19 mouse cellular contexts compared by ENCODE assay signal in genomic region chr14:33820541-33821260, GRCm38 (mm10).
A peak's percentile ranks its signal among the peaks of the same experiment; 100 is the strongest.
DNase-seq lines count a peak whose midpoint lies in the region; ATAC-seq and TF ChIP-seq lines count a peak whose summit lies in the region.
"Had no signal": no experiment of that assay in that cellular context is flagged by ENCODE, and none has a peak within 500 bp of the region (broad histone marks: within the 10 kb centered on the region; RNA-seq: fewer than 3 reads in every experiment).

No protein-coding gene starts in this region.

- ATAC-seq in cerebellum, adult (ENCODE audit: insufficient number of reproducible peaks, low FRiP score, low TSS enrichment), result no peak; the same call in 1 of the 2 replicates
- 0 out of 2 replicates have a peak, but pooled peaks have one; percentile 6 for ATAC-seq in stomach, embryonic 16.5 days (ENCODE audit: insufficient read depth, low FRiP score)
- no peak for ATAC-seq in midbrain, postnatal 0 days (ENCODE audit: low FRiP score)
- ATAC-seq: CD4-positive, CD25-positive, alpha-beta regulatory T cell, adult 4 months; intestine, embryonic 15.5 days had no signal

- WGBS in stomach, embryonic 16.5 days, result 80% methylated on average over 14 of the region's 14 CpGs
- 94% methylated on average over 14 of the region's 14 CpGs for WGBS in midbrain, postnatal 0 days

- H3K36me3 ChIP-seq in stomach, embryonic 16.5 days (ENCODE audit: control insufficient read depth, insufficient read depth, low read length), result no peaks in the 10 kb centered on the region
- no peaks in the 10 kb centered on the region for H3K36me3 ChIP-seq in midbrain, postnatal 0 days (ENCODE audit: insufficient read depth, low read length)
- H3K36me3 ChIP-seq: hindbrain, embryonic 15.5 days; intestine, embryonic 15.5 days; kidney, embryonic 15.5 days; limb, embryonic 13.5 days; liver, embryonic 15.5 days; stomach, embryonic 15.5 days had no signal

- no peak for TF ChIP-seq CTCF in midbrain, postnatal 0 days (IDR thresholded peaks at IDR 0.05)

- H3K27me3 ChIP-seq in stomach, embryonic 16.5 days (ENCODE audit: control insufficient read depth, insufficient read depth, low read length), result no peaks in the 10 kb centered on the region
- H3K27me3 ChIP-seq in midbrain, postnatal 0 days (ENCODE audit: insufficient read depth, low read length), result no peaks in the 10 kb centered on the region
- H3K27me3 ChIP-seq: hindbrain, embryonic 15.5 days; intestine, embryonic 15.5 days; limb, embryonic 13.5 days; liver, embryonic 15.5 days; megakaryocyte, embryonic 14.5 days; stomach, embryonic 15.5 days had no signal

- H3K4me3 ChIP-seq in stomach, embryonic 16.5 days (replicated peaks; ENCODE audit: low read length), result no peak overlapping the region
- H3K4me3 ChIP-seq in midbrain, postnatal 0 days (ENCODE audit: low read depth, low read length), result no peak overlapping the region
- H3K4me3 ChIP-seq: hindbrain, embryonic 15.5 days; intestine, embryonic 15.5 days; kidney, embryonic 15.5 days; limb, embryonic 13.5 days; liver, embryonic 15.5 days; megakaryocyte, embryonic 14.5 days; stomach, embryonic 15.5 days had no signal

- peak overlapping the region; percentile 26; the same call in 1 of the 2 replicates for H3K27ac ChIP-seq in stomach, embryonic 16.5 days (ENCODE audit: low read length)
- no peak overlapping the region for H3K27ac ChIP-seq in midbrain, postnatal 0 days (ENCODE audit: low read depth, low read length)
- H3K27ac ChIP-seq: hindbrain, embryonic 15.5 days; intestine, embryonic 15.5 days; kidney, embryonic 15.5 days; limb, embryonic 13.5 days; liver, embryonic 15.5 days; stomach, embryonic 15.5 days had no signal

- peaks cover 9% of the 10 kb centered on the region for H3K4me1 ChIP-seq in stomach, embryonic 16.5 days (ENCODE audit: control insufficient read depth, insufficient read depth, low read length)
- H3K4me1 ChIP-seq in midbrain, postnatal 0 days (ENCODE audit: insufficient read depth, low read length), result peaks cover 7% of the 10 kb centered on the region; the same call in 1 of the 2 replicates
- H3K4me1 ChIP-seq: liver, embryonic 15.5 days; megakaryocyte, embryonic 14.5 days; stomach, embryonic 15.5 days had no signal

- peak; percentile 12 for DNase-seq in cerebellum, adult 11 months
- DNase-seq in lung, postnatal 25 days (ENCODE audit: low spot score), result peak; percentile 3
- no peak for DNase-seq in lung, postnatal 14 days
- DNase-seq in cerebellum, adult 9-11 months, result peak; percentile 26
- DNase-seq in midbrain, postnatal 0 days (ENCODE audit: low spot score), result no peak
- DNase-seq in MN1 (ENCODE audit: low spot score), result no peak
- DNase-seq: heart, postnatal 4 days; midbrain, embryonic 14.5 days; thymus, postnatal 25 days had no signal

- H3K9ac ChIP-seq in stomach, embryonic 16.5 days (ENCODE audit: low read length), result no peak overlapping the region
- no peak overlapping the region for H3K9ac ChIP-seq in midbrain, postnatal 0 days (replicated peaks; ENCODE audit: low read length, poor library complexity, severe bottlenecking)
- H3K9ac ChIP-seq: hindbrain, embryonic 15.5 days; intestine, embryonic 15.5 days; kidney, embryonic 15.5 days; limb, embryonic 13.5 days; liver, embryonic 15.5 days; stomach, embryonic 15.5 days had no signal

- no peak overlapping the region for H3K4me2 ChIP-seq in stomach, embryonic 16.5 days (ENCODE audit: low read depth, low read length)
- H3K4me2 ChIP-seq in midbrain, postnatal 0 days (ENCODE audit: low read depth, low read length, poor library complexity, severe bottlenecking), result no peak overlapping the region
- H3K4me2 ChIP-seq: hindbrain, embryonic 15.5 days; intestine, embryonic 15.5 days; kidney, embryonic 15.5 days; limb, embryonic 13.5 days; liver, embryonic 15.5 days; stomach, embryonic 15.5 days had no signal

- H3K9me3 ChIP-seq in stomach, embryonic 16.5 days (replicated peaks; ENCODE audit: control insufficient read depth, low read length), result no peaks in the 10 kb centered on the region
- no peaks in the 10 kb centered on the region for H3K9me3 ChIP-seq in midbrain, postnatal 0 days (ENCODE audit: low read length)
- H3K9me3 ChIP-seq: hindbrain, embryonic 15.5 days; intestine, embryonic 15.5 days; kidney, embryonic 15.5 days; limb, embryonic 13.5 days; liver, embryonic 15.5 days; stomach, embryonic 15.5 days had no signal

Comparison
In these comparisons a context has a peak if more than half of its experiments do, and no peak if none do; other contexts are left out.
1. DNase-seq: peak in cerebellum, adult 11 months (single experiment), lung, postnatal 25 days (single experiment) and cerebellum, adult 9-11 months (single experiment); none in lung, postnatal 14 days (single experiment), midbrain, postnatal 0 days (single experiment) and MN1 (single experiment).